Mouse (Mus musculus) limb, embryonic 14.5 days (tissue): Measurements from ENCODE around the gene Tiam1. TPM values are rescaled to one million over a fixed set of nuclear protein-coding genes. Genes with fewer than 3 reads are reported as not detected.

Experiments used
- ATAC-seq: fragments of 200-750 bp; cut with Nextera tagmentation; 2 replicates; pipeline ENCODE4 v1.8.0; 2017; ENCODE audit warnings: low read depth, moderate number of reproducible peaks, moderate TSS enrichment; ENCODE audit not compliant: low FRiP score
- DNase-seq: peaks from one replicate; pipeline ENCODE4 v3.0.0-alpha.2; 2015; ENCODE audit warnings: low spot score
- H3K27ac ChIP-seq: fragments of 300-500 bp; sonication (generic); replicated peaks from 2 replicates; pipeline ENCODE4 v1.5.1; 2014; ENCODE audit warnings: low read depth, mild to moderate bottlenecking, low read length, moderate library complexity, mixed read lengths
- H3K27me3 ChIP-seq: fragments of 300-500 bp; sonication (generic); 2 replicates; pipeline ENCODE4 v1.6.1; 2014; ENCODE audit warnings: low read length, mixed read lengths; ENCODE audit not compliant: control insufficient read depth, insufficient read depth
- H3K36me3 ChIP-seq: fragments of 300-500 bp; sonication (generic); 2 replicates; pipeline ENCODE4 v1.6.1; 2014; ENCODE audit warnings: mild to moderate bottlenecking, low read length, moderate library complexity, mixed read lengths; ENCODE audit not compliant: control insufficient read depth, insufficient read depth
- H3K4me1 ChIP-seq: fragments of 300-500 bp; sonication (generic); 2 replicates; pipeline ENCODE4 v1.6.1; 2014; ENCODE audit warnings: antibody characterized with exemption, low read length, mixed read lengths; ENCODE audit not compliant: control insufficient read depth, insufficient read depth
- H3K4me2 ChIP-seq: fragments of 300-500 bp; sonication (generic); replicated peaks from 2 replicates; pipeline ENCODE4 v1.6.1; 2014; ENCODE audit warnings: low read depth, mild to moderate bottlenecking, low read length, moderate library complexity; ENCODE audit not compliant: severe bottlenecking
- H3K4me3 ChIP-seq: fragments of 300-500 bp; sonication (generic); replicated peaks from 2 replicates; pipeline ENCODE4 v1.5.1; 2014; ENCODE audit warnings: low read length
- H3K9ac ChIP-seq: fragments of 300-500 bp; sonication (generic); 2 replicates; pipeline ENCODE4 v1.6.1; 2014; ENCODE audit warnings: mild to moderate bottlenecking, low read depth, low read length, moderate library complexity; ENCODE audit not compliant: severe bottlenecking
- H3K9me3 ChIP-seq: fragments of 300-500 bp; sonication (generic); 2 replicates; pipeline ENCODE4 v1.6.1; 2016; ENCODE audit warnings: low read length; ENCODE audit not compliant: control insufficient read depth
- POLR2A ChIP-seq: fragments of 200-500 bp; IDR thresholded peaks from 2 replicates; pipeline ENCODE4 v1.8.0; 2012; ENCODE audit warnings: inconsistent platforms, mild to moderate bottlenecking, moderate library complexity, borderline replicate concordance; ENCODE audit not compliant: insufficient read depth, insufficient read length; ENCODE audit errors: extremely low read depth
- WGBS: fragments of 180-500 bp; shearing (Covaris S2); extraction: QIAGEN DNeasy Blood & Tissue Kit; methylation state at CpG from one replicate; pipeline ENCODE4 v1.1.7; 2014; 5-methylcytosine and 5-hydroxymethylcytosine counted together
- polyA plus RNA-seq, 2 experiments: library from polyadenylated mRNA; depleted of rRNA in 1 of 2; stranded (reverse) in 1 of 2; unstranded in 1 of 2; fragments of >200 nt; fragmentation: Nextera tagmentation in 1 of 2; extraction: Ambion mirVana in 1 of 2; gene quantifications; 2 replicates each; pipeline versions ENCODE4 v1.2.1 to v1.2.3; 2012 to 2014

The Tiam1 gene
- polyA plus RNA-seq, 2 experiments: 22.4 to 54.9 TPM

- H3K27me3 ChIP-seq: no peaks in the 10 kb centered on the region
- H3K9me3 ChIP-seq: no peaks in the 10 kb centered on the region
- H3K4me1 ChIP-seq: no peaks in the 10 kb centered on the region
- H3K4me2 ChIP-seq: no peak overlapping the region
- no peak for TF ChIP-seq POLR2A
- ATAC-seq: no peak
- 75% methylated on average over 8 of the region's 8 CpGs for WGBS
- no peak overlapping the region for H3K4me3 ChIP-seq
- H3K9ac ChIP-seq: no peak overlapping the region
- no peak overlapping the region for H3K27ac ChIP-seq
- no peak for DNase-seq
- H3K36me3 ChIP-seq: no peaks in the 10 kb centered on the region
Observed at GRCm38 (mm10) chr16:90181673-90182072, 38.1 kb upstream of the Tiam1 start.

- H3K4me2 ChIP-seq: no peak overlapping the region
- 78% methylated on average over 6 of the region's 6 CpGs for WGBS
- no peak overlapping the region for H3K4me3 ChIP-seq
- H3K9ac ChIP-seq: no peak overlapping the region
- no peaks in the 10 kb centered on the region for H3K4me1 ChIP-seq
- H3K9me3 ChIP-seq: no peaks in the 10 kb centered on the region
- no peak for TF ChIP-seq POLR2A
- DNase-seq: no peak
- H3K27me3 ChIP-seq: no peaks in the 10 kb centered on the region
- no peak overlapping the region for H3K27ac ChIP-seq
- H3K36me3 ChIP-seq: no peaks in the 10 kb centered on the region
- no peak for ATAC-seq
Observed at GRCm38 (mm10) chr16:90180975-90181374, 37.4 kb upstream of the Tiam1 start.

DNA sequence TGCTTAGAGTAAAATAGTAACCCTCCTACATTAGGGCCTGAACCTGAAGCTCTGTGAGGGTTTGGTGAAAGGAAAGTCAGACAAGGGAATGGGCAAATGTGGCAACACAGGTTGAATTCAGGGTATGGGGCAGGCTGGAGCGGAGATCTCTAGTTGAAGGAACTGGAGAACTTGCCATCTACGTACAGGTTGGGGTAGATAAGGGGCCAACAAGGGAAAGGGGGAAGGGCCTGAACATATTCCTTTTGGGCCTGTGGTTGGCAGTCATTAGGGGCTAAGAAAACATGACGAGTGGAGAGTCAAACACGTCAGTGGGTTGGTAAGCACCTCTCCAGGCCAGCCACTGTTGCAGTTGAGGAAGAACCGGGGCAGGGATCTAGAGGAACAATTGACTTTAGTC lies 36.3 kb upstream of the Tiam1 start:
- ATAC-seq (no peak), DNase-seq (no peak)
- Histone ChIP-seq H3K36me3 (no peaks in the 10 kb centered on the region), H3K27ac (no peak overlapping the region), H3K9me3 (no peaks in the 10 kb centered on the region), H3K4me2 (no peak overlapping the region), H3K9ac (no peak overlapping the region), H3K4me1 (no peaks in the 10 kb centered on the region), H3K4me3 (no peak overlapping the region), H3K27me3 (no peaks in the 10 kb centered on the region)
- 87% methylated on average over 5 of the region's 5 CpGs for WGBS
- no peak for TF ChIP-seq POLR2A

- Histone ChIP-seq H3K36me3 (no peaks in the 10 kb centered on the region), H3K27ac (no peak overlapping the region), H3K9ac (no peak overlapping the region), H3K4me3 (no peak overlapping the region), H3K9me3 (no peaks in the 10 kb centered on the region), H3K27me3 (no peaks in the 10 kb centered on the region), H3K4me2 (no peak overlapping the region), H3K4me1 (no peaks in the 10 kb centered on the region)
- no peak for TF ChIP-seq POLR2A
- 88% methylated on average over 3 of the region's 3 CpGs for WGBS
- DNase-seq: no peak
- no peak for ATAC-seq
Observed at GRCm38 (mm10) chr16:90178404-90178803, 34.8 kb upstream of the Tiam1 start.

GRCm38 (mm10) chr16:90177425-90177824 lies 33.9 kb upstream of the Tiam1 start:
- no peaks in the 10 kb centered on the region for H3K9me3 ChIP-seq
- no peaks in the 10 kb centered on the region for H3K27me3 ChIP-seq
- TF ChIP-seq POLR2A: no peak
- DNase-seq: no peak
- H3K4me3 ChIP-seq: no peak overlapping the region
- no peak for ATAC-seq
- H3K9ac ChIP-seq: no peak overlapping the region
- no peaks in the 10 kb centered on the region for H3K4me1 ChIP-seq
- H3K4me2 ChIP-seq: no peak overlapping the region
- H3K36me3 ChIP-seq: no peaks in the 10 kb centered on the region
- WGBS: 75% methylated on average over 8 of the region's 8 CpGs
- no peak overlapping the region for H3K27ac ChIP-seq

DNA sequence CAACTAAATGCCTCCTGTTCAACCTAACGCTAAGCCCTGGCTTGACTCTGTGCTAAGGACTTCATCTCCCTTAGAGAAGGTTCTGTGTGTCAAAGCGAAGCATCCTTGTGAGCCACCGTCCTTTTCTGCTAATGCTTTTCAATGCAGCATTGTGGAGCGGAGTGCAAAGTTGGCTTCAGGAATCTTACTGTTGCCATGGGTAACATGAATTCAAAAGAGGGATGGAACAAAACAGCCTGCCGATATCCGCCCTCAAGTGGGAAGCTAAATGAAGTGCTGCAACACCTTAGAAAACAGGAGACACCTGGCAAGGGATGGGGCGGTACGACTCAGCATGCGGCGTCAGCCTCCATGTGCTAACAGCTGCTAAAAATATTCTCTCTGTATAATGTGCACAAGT lies 32.9 kb upstream of the Tiam1 start:
- no peak overlapping the region for H3K4me2 ChIP-seq
- no peaks in the 10 kb centered on the region for H3K4me1 ChIP-seq
- H3K9ac ChIP-seq: no peak overlapping the region
- ATAC-seq (peak; percentile 73), DNase-seq (peak; percentile 40)
- H3K36me3 ChIP-seq: no peaks in the 10 kb centered on the region
- H3K27ac ChIP-seq: no peak overlapping the region
- no peak for TF ChIP-seq POLR2A
- 49% methylated on average over 10 of the region's 10 CpGs for WGBS
- no peak overlapping the region for H3K4me3 ChIP-seq
- H3K27me3 ChIP-seq: no peaks in the 10 kb centered on the region
- H3K9me3 ChIP-seq: no peaks in the 10 kb centered on the region
